28 mouse cellular contexts compared by ENCODE assay signal in genomic region chrX:134262129-134262528, GRCm38 (mm10). TPM values are rescaled to one million over a fixed set of nuclear protein-coding genes. Genes with fewer than 3 reads are reported as not detected.
DNase-seq lines count a peak whose midpoint lies in the region; ATAC-seq and TF ChIP-seq lines count a peak whose summit lies in the region.
"Had no signal": no experiment of that assay in that cellular context is flagged by ENCODE, and none has a peak within 500 bp of the region (broad histone marks: within the 10 kb centered on the region; RNA-seq: fewer than 3 reads in every experiment).

No protein-coding gene starts in this region.

- no peaks in the 10 kb centered on the region for H3K4me1 ChIP-seq in hindbrain, embryonic 14.5 days (replicated peaks; ENCODE audit: control insufficient read depth, insufficient read depth, low read length)
- no peaks in the 10 kb centered on the region for H3K4me1 ChIP-seq in hindbrain, embryonic 10.5 days (replicated peaks)
- no peaks in the 10 kb centered on the region for H3K4me1 ChIP-seq in liver, postnatal 0 days (ENCODE audit: insufficient read depth)
- H3K4me1 ChIP-seq: embryonic facial prominence, embryonic 12.5 days; heart, embryonic 10.5 days; liver, embryonic 12.5 days; neural tube, embryonic 12.5 days had no signal

- peak; percentile 40 to 72 for DNase-seq in adrenal gland, adult (ENCODE audit: inconsistent age in 2 of 2, low spot score in 1 of 2)
- no peak for DNase-seq in adrenal gland, adult 18-20 months (ENCODE audit: low spot score in 2 of 2)
- no peak for DNase-seq in hindbrain, embryonic 14.5 days (ENCODE audit: low spot score)
- DNase-seq in hindbrain, embryonic 10.5 days (ENCODE audit: low spot score), result no peak
- peak; percentile 12 for DNase-seq in retina, postnatal 1 day
- no peak for DNase-seq in retina, embryonic 14.5 days (ENCODE audit: low spot score)
- no peak for DNase-seq in lung, postnatal 10 days
- no peak for DNase-seq in liver, postnatal 0 days
- DNase-seq: cerebellum, adult 11-12 months; cerebellum, postnatal 25 days; gastrocnemius, postnatal 10 days; heart, postnatal 4 days; kidney, adult 9 months; kidney, postnatal 14 days; lung, adult 2 months; lung, postnatal 36 days; thymus, adult 2 months had no signal

- ATAC-seq in hindbrain, embryonic 14.5 days (ENCODE audit: low FRiP score), result peak; percentile 46; the same call in 1 of the 2 replicates
- no peak for ATAC-seq in liver, postnatal 0 days
- ATAC-seq: activated CD4-positive, CD25-positive, alpha-beta regulatory T cell, adult 4 months; intestine, embryonic 16.5 days; liver, embryonic 12.5 days had no signal

- TF ChIP-seq EP300 in liver, postnatal 0 days (IDR thresholded peaks at IDR 0.05; ENCODE audit: low read depth), result no peak

- H3K4me2 ChIP-seq in hindbrain, embryonic 14.5 days (replicated peaks), result no peak overlapping the region
- no peak overlapping the region for H3K4me2 ChIP-seq in liver, postnatal 0 days (ENCODE audit: low read depth, low read length)
- H3K4me2 ChIP-seq: embryonic facial prominence, embryonic 12.5 days; liver, embryonic 12.5 days; neural tube, embryonic 12.5 days had no signal

- no peak overlapping the region for H3K27ac ChIP-seq in hindbrain, embryonic 14.5 days
- H3K27ac ChIP-seq in hindbrain, embryonic 10.5 days, result no peak overlapping the region
- no peak overlapping the region for H3K27ac ChIP-seq in liver, postnatal 0 days (ENCODE audit: low read depth)
- H3K27ac ChIP-seq: embryonic facial prominence, embryonic 12.5 days; heart, embryonic 10.5 days; layer of hippocampus, adult 2 months; liver, embryonic 12.5 days; neural tube, embryonic 12.5 days; stomach, postnatal 0 days had no signal

- H3K9me3 ChIP-seq in hindbrain, embryonic 14.5 days (ENCODE audit: control insufficient read depth, low read length), result no peaks in the 10 kb centered on the region
- no peaks in the 10 kb centered on the region for H3K9me3 ChIP-seq in hindbrain, embryonic 10.5 days
- no peaks in the 10 kb centered on the region for H3K9me3 ChIP-seq in liver, postnatal 0 days (ENCODE audit: low read length)
- H3K9me3 ChIP-seq: embryonic facial prominence, embryonic 12.5 days; heart, embryonic 10.5 days; liver, embryonic 12.5 days; megakaryocyte, embryonic 14.5 days; neural tube, embryonic 12.5 days had no signal

- no peak for TF ChIP-seq CTCF in liver, postnatal 0 days (IDR thresholded peaks at IDR 0.05; ENCODE audit: low read depth)

- no peaks in the 10 kb centered on the region for H3K36me3 ChIP-seq in hindbrain, embryonic 14.5 days (replicated peaks; ENCODE audit: control insufficient read depth, insufficient read depth)
- H3K36me3 ChIP-seq in hindbrain, embryonic 10.5 days, result no peaks in the 10 kb centered on the region
- 0 out of 2 replicates have a peak, but pooled peaks cover 11% of the 10 kb centered on the region for H3K36me3 ChIP-seq in liver, postnatal 0 days (replicated peaks; ENCODE audit: insufficient read depth, low read length)
- H3K36me3 ChIP-seq: embryonic facial prominence, embryonic 12.5 days; neural tube, embryonic 12.5 days had no signal

- H3K27me3 ChIP-seq in hindbrain, embryonic 14.5 days (ENCODE audit: control insufficient read depth, insufficient read depth, low read length), result no peaks in the 10 kb centered on the region
- H3K27me3 ChIP-seq in hindbrain, embryonic 10.5 days (ENCODE audit: insufficient read depth, poor library complexity, severe bottlenecking), result no peaks in the 10 kb centered on the region
- no peaks in the 10 kb centered on the region for H3K27me3 ChIP-seq in liver, postnatal 0 days (ENCODE audit: insufficient read depth, low read length)
- H3K27me3 ChIP-seq: embryonic facial prominence, embryonic 12.5 days; liver, embryonic 12.5 days; megakaryocyte, embryonic 14.5 days; neural tube, embryonic 12.5 days had no signal

- no peak overlapping the region for H3K4me3 ChIP-seq in hindbrain, embryonic 14.5 days (replicated peaks; ENCODE audit: low read length)
- H3K4me3 ChIP-seq in hindbrain, embryonic 10.5 days, result no peak overlapping the region
- H3K4me3 ChIP-seq in liver, postnatal 0 days (ENCODE audit: low read depth, low read length), result no peak overlapping the region
- H3K4me3 ChIP-seq: embryonic facial prominence, embryonic 12.5 days; heart, embryonic 10.5 days; layer of hippocampus, adult 2 months; liver, embryonic 12.5 days; megakaryocyte, embryonic 14.5 days; neural tube, embryonic 12.5 days had no signal

- H3K9ac ChIP-seq in hindbrain, embryonic 14.5 days, result no peak overlapping the region
- no peak overlapping the region for H3K9ac ChIP-seq in liver, postnatal 0 days (replicated peaks)
- H3K9ac ChIP-seq: embryonic facial prominence, embryonic 12.5 days; liver, embryonic 12.5 days; neural tube, embryonic 12.5 days had no signal

- WGBS in hindbrain, embryonic 14.5 days, result 66% methylated on average over 11 of the region's 11 CpGs
- WGBS in hindbrain, embryonic 10.5 days, result 80% methylated on average over 11 of the region's 11 CpGs
- WGBS in liver, postnatal 0 days (ENCODE audit: insufficient replicate concordance), result 81% methylated on average over 11 of the region's 11 CpGs

RNA-seq across cellular contexts. Expression of gene Trmt2b, which starts 14.7 kb away (rescaled TPM):
- total RNA-seq in adrenal gland, adult 18-20 months (2021), result 10 to 100 TPM; 41.9 to 46.7 TPM
- 6.5 and 7.3 TPM in 2 replicates for polyA plus RNA-seq in hindbrain, embryonic 14.5 days (2014; fragmentation: Nextera tagmentation; extraction: Ambion mirVana)
- 6.3 and 7.6 TPM in 2 replicates for polyA plus RNA-seq in hindbrain, embryonic 10.5 days (2016; fragmentation: Nextera tagmentation; extraction: Ambion mirVana)
- 8.9 and 9.0 TPM in 2 replicates for polyA plus RNA-seq in liver, postnatal 0 days (2015; fragmentation: Nextera tagmentation; extraction: Ambion mirVana)

RNA-seq across cellular contexts. Expression of gene Tmem35a, which starts 32.9 kb away (rescaled TPM):
- total RNA-seq in adrenal gland, adult 18-20 months (2021), result 100 to 1,000 TPM; 284 to 319 TPM
- polyA plus RNA-seq in hindbrain, embryonic 14.5 days (2014; fragmentation: Nextera tagmentation; extraction: Ambion mirVana), result 94.8 and 109 TPM in 2 replicates
- 13.6 and 22.1 TPM in 2 replicates for polyA plus RNA-seq in hindbrain, embryonic 10.5 days (2016; fragmentation: Nextera tagmentation; extraction: Ambion mirVana)
- 1.2 and 1.3 TPM in 2 replicates for polyA plus RNA-seq in liver, postnatal 0 days (2015; fragmentation: Nextera tagmentation; extraction: Ambion mirVana)
- total RNA-seq: granulocyte monocyte progenitor cell, adult 5-6 weeks had no signal
- polyA plus RNA-seq: activated CD4-positive, CD25-positive, alpha-beta regulatory T cell, adult 4 months had no signal

RNA-seq across cellular contexts. Expression of gene Nox1, which starts 40.4 kb away (rescaled TPM):
- not detected for total RNA-seq in adrenal gland, adult 18-20 months (2021)
- polyA plus RNA-seq in hindbrain, embryonic 14.5 days (2014; fragmentation: Nextera tagmentation; extraction: Ambion mirVana), result 0.08 and 0.13 TPM in 2 replicates
- 0.21 TPM in 1 of 2 replicates, not detected in the other for polyA plus RNA-seq in hindbrain, embryonic 10.5 days (2016; fragmentation: Nextera tagmentation; extraction: Ambion mirVana)
- 0.13 TPM in 1 of 2 replicates, not detected in the other for polyA plus RNA-seq in liver, postnatal 0 days (2015; fragmentation: Nextera tagmentation; extraction: Ambion mirVana)
- total RNA-seq: granulocyte monocyte progenitor cell, adult 5-6 weeks; layer of hippocampus, postnatal 25 days had no signal
- polyA plus RNA-seq: embryonic facial prominence, embryonic 12.5 days; neural tube, embryonic 12.5 days had no signal

RNA-seq across cellular contexts. Expression of gene Cenpi, which starts 45.8 kb away (rescaled TPM):
- total RNA-seq in adrenal gland, adult 18-20 months (2021), result 1 to 10 TPM; 1.7 to 2.2 TPM
- polyA plus RNA-seq in hindbrain, embryonic 14.5 days (2014; fragmentation: Nextera tagmentation; extraction: Ambion mirVana), result 4.3 and 7.8 TPM in 2 replicates
- 21.5 and 31.3 TPM in 2 replicates for polyA plus RNA-seq in hindbrain, embryonic 10.5 days (2016; fragmentation: Nextera tagmentation; extraction: Ambion mirVana)
- 8.6 and 10.7 TPM in 2 replicates for polyA plus RNA-seq in liver, postnatal 0 days (2015; fragmentation: Nextera tagmentation; extraction: Ambion mirVana)

Comparison
In these comparisons a context has a peak if more than half of its experiments do, and no peak if none do; other contexts are left out.
1. DNase-seq: peak in adrenal gland, adult (2 of 2) and retina, postnatal 1 day (single experiment); none in adrenal gland, adult 18-20 months (0 of 2), hindbrain, embryonic 14.5 days (single experiment), hindbrain, embryonic 10.5 days (single experiment), retina, embryonic 14.5 days (single experiment), lung, postnatal 10 days (single experiment) and liver, postnatal 0 days (single experiment).